Mouse (Mus musculus) CH12.LX (cell line): ENCODE results near the gene Sema6d. TPM values are rescaled to one million over a fixed set of nuclear protein-coding genes. Genes with fewer than 3 reads are reported as not detected.

Source experiments
- DNase-seq: peaks from one replicate; pipeline ENCODE4 v3.0.0-alpha.2; 2013; ENCODE audit errors: extremely low read depth
- H3K27ac ChIP-seq: 2 replicates; pipeline ENCODE4 v1.5.1; 2012; ENCODE audit warnings: low read depth, mild to moderate bottlenecking, control low read depth, moderate library complexity; ENCODE audit not compliant: insufficient read depth
- H3K27me3 ChIP-seq: replicated peaks from 2 replicates; pipeline ENCODE3; 2012; ENCODE audit warnings: inconsistent platforms
- H3K36me3 ChIP-seq, 2 experiments: replicated peaks in 1 of 2; 2 replicates each; pipeline versions ENCODE3 to v1.6.1; 2012; ENCODE audit warnings: inconsistent platforms in 1 of 2, low read length in 1 of 2, mild to moderate bottlenecking in 1 of 2, mixed read lengths in 1 of 2, moderate library complexity in 1 of 2; ENCODE audit not compliant: control insufficient read depth in 1 of 2, insufficient read depth in 1 of 2
- H3K4me1 ChIP-seq, 2 experiments: 2 replicates each; pipeline ENCODE4 v1.6.1; 2012; ENCODE audit warnings: inconsistent platforms in 1 of 2, moderate library complexity in 1 of 2; ENCODE audit not compliant: insufficient read depth in 2 of 2, control insufficient read depth in 1 of 2
- H3K4me2 ChIP-seq: 2 replicates; pipeline ENCODE4 v1.6.1; 2012; ENCODE audit warnings: low read depth, mild to moderate bottlenecking, control low read depth; ENCODE audit not compliant: poor library complexity, insufficient read depth, severe bottlenecking
- H3K4me3 ChIP-seq, 3 experiments: fragments of 150-350 bp in 1 of 3; sonication (generic) in 1 of 3; replicated peaks in 1 of 3; 2 replicates each; pipeline versions ENCODE3 to v1.5.1; 2011 to 2012; ENCODE audit warnings: low read depth in 2 of 3, low read length in 2 of 3, mild to moderate bottlenecking in 2 of 3, moderate library complexity in 2 of 3, control low read depth in 1 of 3, improper control_type of control experiment in 1 of 3, inconsistent platforms in 1 of 3, mixed read lengths in 1 of 3; ENCODE audit not compliant: poor library complexity in 1 of 3
- H3K79me2 ChIP-seq: replicated peaks from 2 replicates; pipeline ENCODE4 v1.6.1; 2012; ENCODE audit warnings: mild to moderate bottlenecking, moderate library complexity; ENCODE audit not compliant: control insufficient read depth, poor library complexity, insufficient read depth, severe bottlenecking; ENCODE audit errors: extremely low read depth
- H3K9ac ChIP-seq: 2 replicates; pipeline ENCODE4 v1.6.1; 2012; ENCODE audit warnings: low read depth, mild to moderate bottlenecking, control low read depth, moderate library complexity; ENCODE audit not compliant: insufficient read depth
- H3K9me3 ChIP-seq: replicated peaks from 2 replicates; pipeline ENCODE3; 2012; ENCODE audit warnings: low read length, inconsistent platforms, mixed read lengths
- CHD2 ChIP-seq: IDR thresholded peaks from 2 replicates; pipeline ENCODE4 v1.6.1; 2011; ENCODE audit warnings: low read length, improper control_type of control experiment
- E2F4 ChIP-seq: IDR thresholded peaks from 2 replicates; pipeline ENCODE4 v1.6.1; 2011; ENCODE audit warnings: low read depth, low read length, improper control_type of control experiment; ENCODE audit not compliant: insufficient replicate concordance
- ELF1 ChIP-seq: IDR thresholded peaks from 2 replicates; pipeline ENCODE4 v1.6.1; 2014; ENCODE audit warnings: low read depth, mild to moderate bottlenecking, inconsistent platforms, low read length, improper control_type of control experiment
- EP300 ChIP-seq: IDR thresholded peaks from 2 replicates; pipeline ENCODE4 v1.6.1; 2011; ENCODE audit warnings: low read length, improper control_type of control experiment
- ETS1 ChIP-seq: conservative IDR thresholded peaks from 2 replicates; pipeline ENCODE4 v1.6.1; 2012; ENCODE audit warnings: low read depth, mild to moderate bottlenecking, inconsistent platforms, low read length, improper control_type of control experiment, moderate library complexity
- GABPA ChIP-seq: IDR thresholded peaks from 2 replicates; pipeline ENCODE4 v1.6.1; 2012; ENCODE audit warnings: low read depth, low read length, improper control_type of control experiment, inconsistent platforms; ENCODE audit not compliant: insufficient replicate concordance
- HCFC1 ChIP-seq: IDR thresholded peaks from 2 replicates; pipeline ENCODE4 v1.6.1; 2012; ENCODE audit warnings: low read depth, mild to moderate bottlenecking, inconsistent platforms, low read length, improper control_type of control experiment
- IRF4 ChIP-seq: IDR thresholded peaks from 2 replicates; pipeline ENCODE4 v1.6.1; 2014; ENCODE audit warnings: low read depth, mild to moderate bottlenecking, inconsistent platforms, low read length, improper control_type of control experiment
- JUN ChIP-seq: IDR thresholded peaks from 2 replicates; pipeline ENCODE4 v1.6.1; 2011; ENCODE audit warnings: low read depth, mild to moderate bottlenecking, low read length, improper control_type of control experiment, moderate library complexity; ENCODE audit not compliant: insufficient read depth
- JUND ChIP-seq: conservative IDR thresholded peaks from 2 replicates; pipeline ENCODE4 v1.6.1; 2011; ENCODE audit warnings: low read depth, low read length, improper control_type of control experiment
- KAT2A ChIP-seq: IDR thresholded peaks from 2 replicates; pipeline ENCODE4 v1.6.1; 2012; ENCODE audit warnings: low read length, improper control_type of control experiment, inconsistent platforms; ENCODE audit not compliant: insufficient replicate concordance
- MAFK ChIP-seq: IDR thresholded peaks from 2 replicates; pipeline ENCODE4 v1.6.1; 2011; ENCODE audit warnings: low read length, improper control_type of control experiment; ENCODE audit not compliant: insufficient replicate concordance
- MAX ChIP-seq: IDR thresholded peaks from 2 replicates; pipeline ENCODE4 v1.6.1; 2011; ENCODE audit warnings: low read length, improper control_type of control experiment
- MAZ ChIP-seq: IDR thresholded peaks from 2 replicates; pipeline ENCODE4 v1.6.1; 2012; ENCODE audit warnings: low read depth, mild to moderate bottlenecking, inconsistent platforms, low read length, improper control_type of control experiment, moderate library complexity
- MEF2A ChIP-seq: IDR thresholded peaks from 2 replicates; pipeline ENCODE4 v1.6.1; 2014; ENCODE audit warnings: low read depth, mild to moderate bottlenecking, inconsistent platforms, low read length, improper control_type of control experiment, borderline replicate concordance
- MYC ChIP-seq: IDR thresholded peaks from 2 replicates; pipeline ENCODE4 v1.6.1; 2011; ENCODE audit warnings: low read depth, mild to moderate bottlenecking, improper control_type of control experiment, low read length
- NELFE ChIP-seq: IDR thresholded peaks from 2 replicates; pipeline ENCODE4 v1.6.1; 2011; ENCODE audit warnings: low read depth, low read length, improper control_type of control experiment
- POLR2A ChIP-seq: IDR thresholded peaks from 2 replicates; pipeline ENCODE4 v1.6.1; 2011; ENCODE audit warnings: low read depth, mild to moderate bottlenecking, improper control_type of control experiment, low read length
- POLR2AphosphoS2 ChIP-seq: IDR thresholded peaks from 2 replicates; pipeline ENCODE4 v1.6.1; 2011; ENCODE audit warnings: low read depth, low read length, improper control_type of control experiment
- SIN3A ChIP-seq: IDR thresholded peaks from 2 replicates; pipeline ENCODE4 v1.6.1; 2012; ENCODE audit warnings: low read length, improper control_type of control experiment, inconsistent platforms
- TBP ChIP-seq: conservative IDR thresholded peaks from 2 replicates; pipeline ENCODE4 v1.6.1; 2011; ENCODE audit warnings: low read depth, low read length, improper control_type of control experiment
- TCF12 ChIP-seq: IDR thresholded peaks from 2 replicates; pipeline ENCODE4 v1.6.1; 2014; ENCODE audit warnings: low read depth, mild to moderate bottlenecking, inconsistent platforms, low read length, improper control_type of control experiment
- USF1 ChIP-seq: IDR thresholded peaks from 2 replicates; pipeline ENCODE4 v1.6.1; 2014; ENCODE audit warnings: low read depth, mild to moderate bottlenecking, inconsistent platforms, low read length, improper control_type of control experiment
- ZKSCAN1 ChIP-seq: IDR thresholded peaks from 2 replicates; pipeline ENCODE4 v1.6.1; 2012; ENCODE audit warnings: low read depth, inconsistent platforms, low read length, improper control_type of control experiment, borderline replicate concordance
- ZMIZ1 ChIP-seq: IDR thresholded peaks from 2 replicates; pipeline ENCODE4 v1.6.1; 2012; ENCODE audit warnings: low read depth, mild to moderate bottlenecking, inconsistent platforms, low read length, improper control_type of control experiment
- ZNF384 ChIP-seq: IDR thresholded peaks from 2 replicates; pipeline ENCODE4 v1.6.1; 2012; ENCODE audit warnings: low read depth, low read length, improper control_type of control experiment, inconsistent platforms
- dilution Hi-C: fragments of 300-500 bp; cut with MboI; formaldehyde crosslinking; loops from 2 replicates; pipeline ENCODE4 v1.14.3; 2020; ENCODE audit warnings: low sequenced_read_pairs; ENCODE audit not compliant: extremely low pct_unique_long_range_greater_than_20kb, extremely low pct_ligation_motif_present
- in situ Hi-C: fragments of 300-500 bp; cut with MboI; formaldehyde crosslinking; loops from 3 replicates; pipeline ENCODE4 v1.14.3; 2019; ENCODE audit warnings: low sequenced_read_pairs, low pct_ligation_motif_present, low pct_unique_long_range_greater_than_20kb, mixed read lengths
- polyA plus RNA-seq: library from polyadenylated mRNA; unstranded; fragments of >175 nt; gene quantifications from 2 replicates; pipeline ENCODE4 v1.2.1, GENCODE M21; 2012; ENCODE audit warnings: low read depth; ENCODE audit not compliant: insufficient read length
- total RNA-seq, 2 experiments: library from RNA; depleted of rRNA; stranded (reverse); fragments of 300-350 nt in 1 of 2; fragments of >200 nt in 1 of 2; gene quantifications; 2 replicates each; pipeline ENCODE4 v1.2.3; 2012 to 2014

Sema6d gene
- total and polyA plus RNA-seq, 3 experiments, result not detected

- no peaks in the 10 kb centered on the region for H3K27me3 ChIP-seq
- no peaks in the 10 kb centered on the region for H3K4me1 ChIP-seq
- TF ChIP-seq EP300 (no peak), ZKSCAN1 (no peak), ZNF384 (no peak), JUN (no peak), ZMIZ1 (no peak), TCF12 (no peak), ELF1 (no peak), MYC (no peak), JUND (no peak), POLR2A (no peak), POLR2AphosphoS2 (no peak), TBP (no peak), KAT2A (no peak), MAX (no peak), SIN3A (no peak), NELFE (no peak)
- no peak for DNase-seq
- peaks cover 51% of the 10 kb centered on the region for H3K9me3 ChIP-seq
- dilution Hi-C loops, result no loop called here
- H3K4me3 ChIP-seq, result no peak overlapping the region
- no peak overlapping the region for H3K9ac ChIP-seq
- no peaks in the 10 kb centered on the region for H3K79me2 ChIP-seq
- no peak overlapping the region for H3K27ac ChIP-seq
- no peak overlapping the region for H3K4me2 ChIP-seq
- in situ Hi-C loops, result no loop called here
- H3K36me3 ChIP-seq, result no peaks in the 10 kb centered on the region
Measured at GRCm38 (mm10) chr2:124205811-124206210, 116.0 kb downstream of the Sema6d start.

GRCm38 (mm10) chr2:124208251-124208650 is 118.5 kb downstream of the Sema6d start:
- no peak overlapping the region for H3K4me3 ChIP-seq
- TF ChIP-seq MYC, result no peak
- TF ChIP-seq MEF2A, result no peak
- no peak for TF ChIP-seq IRF4
- TF ChIP-seq USF1, result no peak
- TF ChIP-seq ZNF384, result no peak
- TF ChIP-seq TBP, result no peak
- no peak for TF ChIP-seq E2F4
- no peak for TF ChIP-seq ETS1
- no peak for TF ChIP-seq CHD2
- no peak for TF ChIP-seq MAFK
- TF ChIP-seq EP300, result no peak
- no peak for TF ChIP-seq GABPA
- TF ChIP-seq MAZ, result no peak
- no peak for TF ChIP-seq ZMIZ1
- TF ChIP-seq JUN, result no peak
- TF ChIP-seq HCFC1, result no peak
- TF ChIP-seq, all 38 proteins: peak for 0
- Histone ChIP-seq H3K27me3 (no peaks in the 10 kb centered on the region), H3K36me3 (no peaks in the 10 kb centered on the region), H3K4me2 (no peak overlapping the region), H3K27ac (no peak overlapping the region), H3K9ac (no peak overlapping the region), H3K9me3 (peaks cover 48% of the 10 kb centered on the region), H3K79me2 (no peaks in the 10 kb centered on the region), H3K4me1 (no peaks in the 10 kb centered on the region)
- DNase-seq, result no peak
- in situ Hi-C loops, result no loop called here
- dilution Hi-C loops, result no loop called here
